In the genomic region with DNA sequence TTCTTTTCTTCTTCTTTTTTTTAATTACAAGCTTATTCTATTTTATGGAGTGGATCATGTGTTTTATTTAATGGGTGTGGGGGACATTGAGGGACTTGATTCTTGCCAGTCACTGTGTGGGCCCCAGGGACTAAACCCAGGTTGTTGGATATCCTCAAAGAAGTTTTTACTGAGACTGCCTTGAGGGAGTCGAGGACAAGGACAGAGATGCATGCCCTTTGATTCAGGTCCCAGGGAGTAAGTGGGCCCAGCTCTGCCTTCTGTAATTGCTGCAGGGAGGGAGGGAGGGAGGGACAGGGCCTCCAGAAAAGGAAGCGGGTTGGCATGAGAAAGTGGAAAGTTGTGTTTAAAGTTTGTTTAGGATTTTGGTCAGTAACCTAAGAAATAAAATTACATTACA, we compare ENCODE assay signal across 27 mouse cellular contexts. TPM values are rescaled to one million over a fixed set of nuclear protein-coding genes. Genes with fewer than 3 reads are reported as not detected.
DNase-seq lines count a peak whose midpoint lies in the region; ATAC-seq and TF ChIP-seq lines count a peak whose summit lies in the region.
"Had no signal": no experiment of that assay in that cellular context is flagged by ENCODE, and none has a peak within 500 bp of the region (broad histone marks: within the 10 kb centered on the region; RNA-seq: fewer than 3 reads in every experiment).

No protein-coding gene starts in this region.

- H3K9ac ChIP-seq in heart, embryonic 13.5 days: peak overlapping the region; percentile 25; the same call in 1 of the 2 replicates
- no peak overlapping the region for H3K9ac ChIP-seq in embryonic facial prominence, embryonic 15.5 days
- H3K9ac ChIP-seq: hindbrain, embryonic 12.5 days; intestine, embryonic 15.5 days; limb, embryonic 12.5 days; lung, embryonic 15.5 days; midbrain, embryonic 12.5 days; neural tube, embryonic 12.5 days had no signal

- ATAC-seq in heart, embryonic 13.5 days (ENCODE audit: extremely low read depth, insufficient number of reproducible peaks, low FRiP score, low TSS enrichment): no peak
- ATAC-seq in embryonic facial prominence, embryonic 15.5 days (ENCODE audit: insufficient number of reproducible peaks, low FRiP score, low TSS enrichment, low read depth): no peak
- ATAC-seq: forebrain, embryonic 16.5 days; hindbrain, postnatal 0 days; intestine, embryonic 15.5 days had no signal

- H3K4me2 ChIP-seq in heart, embryonic 13.5 days: no peak overlapping the region
- no peak overlapping the region for H3K4me2 ChIP-seq in embryonic facial prominence, embryonic 15.5 days (replicated peaks)
- H3K4me2 ChIP-seq: hindbrain, embryonic 12.5 days; intestine, embryonic 15.5 days; limb, embryonic 12.5 days; liver, embryonic 11.5 days; lung, embryonic 15.5 days; midbrain, embryonic 12.5 days; neural tube, embryonic 12.5 days had no signal

- peaks cover 55% of the 10 kb centered on the region for H3K4me1 ChIP-seq in heart, embryonic 13.5 days
- peaks cover 11% of the 10 kb centered on the region for H3K4me1 ChIP-seq in embryonic facial prominence, embryonic 15.5 days

- no peak overlapping the region for H3K4me3 ChIP-seq in gastrocnemius, adult 2 months
- no peak overlapping the region for H3K4me3 ChIP-seq in heart, embryonic 13.5 days
- H3K4me3 ChIP-seq in embryonic facial prominence, embryonic 15.5 days (replicated peaks): no peak overlapping the region
- H3K4me3 ChIP-seq: forebrain, embryonic 10.5 days; hindbrain, embryonic 12.5 days; intestine, embryonic 15.5 days; limb, embryonic 12.5 days; lung, embryonic 15.5 days; midbrain, embryonic 12.5 days; myocyte; neural tube, embryonic 12.5 days had no signal

- H3K27ac ChIP-seq in gastrocnemius, adult 2 months: 0 out of 2 replicates have a peak overlapping the region, but pooled peaks have one; percentile 28
- H3K27ac ChIP-seq in heart, embryonic 13.5 days (replicated peaks): peak overlapping the region; percentile 60
- 0 out of 2 replicates have a peak overlapping the region, but pooled peaks have one; percentile 22 for H3K27ac ChIP-seq in embryonic facial prominence, embryonic 15.5 days (replicated peaks)
- H3K27ac ChIP-seq: forebrain, embryonic 10.5 days; hindbrain, embryonic 12.5 days; hindbrain, postnatal 0 days; intestine, embryonic 15.5 days; limb, embryonic 12.5 days; lung, embryonic 15.5 days; midbrain, embryonic 12.5 days; neural tube, embryonic 12.5 days had no signal

- DNase-seq in gastrocnemius, adult 2 months: no peak
- no peak for DNase-seq in gastrocnemius, postnatal 4 days (ENCODE audit: low spot score in 2 of 2)
- no peak for DNase-seq in heart, postnatal 4 days
- DNase-seq in kidney, adult 11 months: peak; percentile 1
- DNase-seq in kidney, adult 18-20 months: no peak
- DNase-seq: adrenal gland, adult 8-10 months; cerebellum, adult 2 months; cerebellum, postnatal 14 days; kidney, adult 9 months; kidney, postnatal 25 days; right cerebral cortex, adult 18-20 months; spleen, adult 18-20 months; thymus, adult 18-20 months; thymus, postnatal 25 days had no signal

- intact Hi-C loops in gastrocnemius, adult 2 months (cut with DNase I): no loop called here

- peaks cover 10% of the 10 kb centered on the region for H3K9me3 ChIP-seq in heart, embryonic 13.5 days
- H3K9me3 ChIP-seq in embryonic facial prominence, embryonic 15.5 days (replicated peaks): no peaks in the 10 kb centered on the region
- H3K9me3 ChIP-seq: intestine, embryonic 15.5 days; lung, embryonic 15.5 days had no signal

- no peak for TF ChIP-seq CTCF in gastrocnemius, adult 2 months (IDR thresholded peaks at IDR 0.05)

- peaks cover 37% of the 10 kb centered on the region for H3K36me3 ChIP-seq in heart, embryonic 13.5 days
- H3K36me3 ChIP-seq in embryonic facial prominence, embryonic 15.5 days: peaks cover 16% of the 10 kb centered on the region
- H3K36me3 ChIP-seq: intestine, embryonic 15.5 days had no signal

- 48% methylated on average over 2 of the region's 2 CpGs for WGBS in heart, embryonic 13.5 days
- 45% methylated on average over 2 of the region's 2 CpGs for WGBS in embryonic facial prominence, embryonic 15.5 days

- no peaks in the 10 kb centered on the region for H3K27me3 ChIP-seq in heart, embryonic 13.5 days (replicated peaks)
- no peaks in the 10 kb centered on the region for H3K27me3 ChIP-seq in embryonic facial prominence, embryonic 15.5 days
- H3K27me3 ChIP-seq: hindbrain, embryonic 12.5 days; intestine, embryonic 15.5 days; limb, embryonic 12.5 days; lung, embryonic 15.5 days; midbrain, embryonic 12.5 days; neural tube, embryonic 12.5 days had no signal

RNA-seq across cellular contexts. Expression of a gene that starts 23.2 kb away (rescaled TPM):
- 10 to 100 TPM; 43.4 to 46.9 TPM for total RNA-seq in gastrocnemius, adult 2 months (2021)
- total RNA-seq in gastrocnemius, postnatal 4 days (2021): 100 to 1,000 TPM in 1 of 2 experiments, 10 to 100 TPM in 1; 85.1 to 102 TPM
- 31.6 and 33.7 TPM in 2 replicates for polyA plus RNA-seq in heart, embryonic 13.5 days (2015; fragmentation: Nextera tagmentation; extraction: Ambion mirVana)
- total RNA-seq in heart, postnatal 4 days (2021): 100 to 1,000 TPM; 107 to 108 TPM
- 35.5 and 37.5 TPM in 2 replicates for polyA plus RNA-seq in embryonic facial prominence, embryonic 15.5 days (2015; fragmentation: Nextera tagmentation; extraction: Ambion mirVana)
